Mouse (Mus musculus) forebrain, embryonic 12.5 days (tissue): ENCODE measurements around the gene Sfxn5. TPM values are rescaled to one million over a fixed set of nuclear protein-coding genes. Genes with fewer than 3 reads are reported as not detected.
A peak's percentile ranks its signal among the peaks of the same experiment; 100 is the strongest.

Experiments used
- ATAC-seq: fragments of 200-750 bp; cut with Nextera tagmentation; 2 replicates; pipeline ENCODE4 v1.8.0; 2017; ENCODE audit warnings: moderate TSS enrichment; ENCODE audit not compliant: low FRiP score
- H3K27ac ChIP-seq: fragments of 300-500 bp; sonication (generic); 2 replicates; pipeline ENCODE4 v1.5.1; 2016; ENCODE audit warnings: mild to moderate bottlenecking
- H3K27me3 ChIP-seq: fragments of 300-500 bp; sonication (generic); 2 replicates; pipeline ENCODE4 v1.6.1; 2016; ENCODE audit warnings: mild to moderate bottlenecking
- H3K36me3 ChIP-seq: fragments of 300-500 bp; sonication (generic); replicated peaks from 2 replicates; pipeline ENCODE4 v1.6.1; 2016; ENCODE audit warnings: mild to moderate bottlenecking
- H3K4me1 ChIP-seq: fragments of 300-500 bp; sonication (generic); 2 replicates; pipeline ENCODE4 v1.6.1; 2016
- H3K4me2 ChIP-seq: fragments of 300-500 bp; sonication (generic); 2 replicates; pipeline ENCODE4 v1.6.1; 2016; ENCODE audit warnings: mild to moderate bottlenecking, moderate library complexity
- H3K4me3 ChIP-seq: fragments of 300-500 bp; sonication (generic); replicated peaks from 2 replicates; pipeline ENCODE4 v1.5.1; 2016; ENCODE audit warnings: mild to moderate bottlenecking
- H3K9ac ChIP-seq: fragments of 300-500 bp; sonication (generic); 2 replicates; pipeline ENCODE4 v1.6.1; 2016; ENCODE audit warnings: mild to moderate bottlenecking
- H3K9me3 ChIP-seq: fragments of 300-500 bp; sonication (generic); 2 replicates; pipeline ENCODE4 v1.6.1; 2016
- WGBS: fragments of 180-500 bp; shearing (Covaris S2); methylation state at CpG from one replicate; pipeline ENCODE4 v1.1.7; 2016; 5-methylcytosine and 5-hydroxymethylcytosine counted together
- polyA plus RNA-seq: library from polyadenylated mRNA; unstranded; fragments of >200 nt; fragmentation: Nextera tagmentation; extraction: Ambion mirVana; gene quantifications from 2 replicates; pipeline ENCODE4 v1.2.1, GENCODE M21; 2016

The Sfxn5 gene
- polyA plus RNA-seq, 1 experiment from 2014 or later, result 16.8 TPM

GRCm38 (mm10) chr6:85326564-85326963 lies 6.7 kb downstream of the Sfxn5 start:
- Histone ChIP-seq H3K9me3 (no peaks in the 10 kb centered on the region), H3K27me3 (peaks cover 7% of the 10 kb centered on the region), H3K9ac (no peak overlapping the region), H3K36me3 (no peaks in the 10 kb centered on the region), H3K27ac (no peak overlapping the region), H3K4me3 (no peak overlapping the region), H3K4me2 (no peak overlapping the region), H3K4me1 (no peaks in the 10 kb centered on the region; the same call in 1 of the 2 replicates)
- ATAC-seq, result no peak
- 83% methylated on average over 4 of the region's 4 CpGs for WGBS

GRCm38 (mm10) chr6:85325109-85325508 lies 8.1 kb downstream of the Sfxn5 start:
- H3K9me3 ChIP-seq, result 0 out of 2 replicates have a peak, but pooled peaks cover 2% of the 10 kb centered on the region
- H3K27me3 ChIP-seq, result no peaks in the 10 kb centered on the region
- no peak overlapping the region for H3K9ac ChIP-seq
- peaks cover 9% of the 10 kb centered on the region for H3K4me1 ChIP-seq
- no peaks in the 10 kb centered on the region for H3K36me3 ChIP-seq
- no peak overlapping the region for H3K4me2 ChIP-seq
- no peak overlapping the region for H3K4me3 ChIP-seq
- no peak overlapping the region for H3K27ac ChIP-seq
- ATAC-seq, result no peak
- 40% methylated on average over 2 of the region's 2 CpGs for WGBS

- Histone ChIP-seq H3K4me2 (no peak overlapping the region), H3K9ac (no peak overlapping the region), H3K4me3 (no peak overlapping the region), H3K9me3 (0 out of 2 replicates have a peak, but pooled peaks cover 2% of the 10 kb centered on the region), H3K27ac (peak overlapping the region; percentile 87), H3K36me3 (peaks cover 18% of the 10 kb centered on the region), H3K27me3 (no peaks in the 10 kb centered on the region), H3K4me1 (peaks cover 10% of the 10 kb centered on the region)
- ATAC-seq, result peak; percentile 87
- 19% methylated on average over 6 of the region's 6 CpGs for WGBS
These were observed 12.8 kb downstream of the Sfxn5 start for GRCm38 (mm10) chr6:85320445-85320866.

DNA sequence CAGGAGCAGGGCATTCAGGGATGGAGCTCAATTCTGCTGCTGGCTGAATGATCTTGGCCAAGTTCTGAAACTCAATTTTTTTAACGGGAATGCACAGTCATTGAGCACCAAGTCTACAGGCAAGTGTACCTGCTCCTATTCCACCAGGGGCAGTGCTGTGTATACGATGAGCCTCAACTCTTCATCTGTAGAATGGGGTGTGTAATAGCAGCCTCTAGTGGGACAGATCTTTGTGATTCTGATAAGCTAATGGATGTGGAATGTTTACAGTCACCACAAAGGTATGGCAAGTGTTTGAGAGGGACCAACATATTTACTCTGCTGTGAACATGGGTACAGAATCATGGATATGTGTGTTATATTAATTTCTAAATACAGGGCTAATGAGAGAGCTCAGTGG lies 17.0 kb downstream of the Sfxn5 start:
- H3K4me2 ChIP-seq, result no peak overlapping the region
- ATAC-seq, result no peak
- H3K9me3 ChIP-seq, result 0 out of 2 replicates have a peak, but pooled peaks cover 2% of the 10 kb centered on the region
- peaks cover 21% of the 10 kb centered on the region for H3K4me1 ChIP-seq
- peaks cover 18% of the 10 kb centered on the region for H3K36me3 ChIP-seq
- no peak overlapping the region for H3K27ac ChIP-seq
- no peak overlapping the region for H3K9ac ChIP-seq
- WGBS, result 94% methylated on average over 2 of the region's 2 CpGs
- no peaks in the 10 kb centered on the region for H3K27me3 ChIP-seq
- H3K4me3 ChIP-seq, result no peak overlapping the region

GRCm38 (mm10) chr6:85314064-85314798 lies 19.0 kb downstream of the Sfxn5 start:
- 0 out of 2 replicates have a peak overlapping the region, but pooled peaks have one; percentile 4 for H3K4me2 ChIP-seq
- H3K9me3 ChIP-seq, result no peaks in the 10 kb centered on the region
- H3K9ac ChIP-seq, result peak overlapping the region; percentile 22; the same call in 1 of the 2 replicates
- H3K27me3 ChIP-seq, result no peaks in the 10 kb centered on the region
- ATAC-seq, result no peak; the same call in 1 of the 2 replicates
- H3K4me3 ChIP-seq, result no peak overlapping the region
- peaks cover 11% of the 10 kb centered on the region for H3K4me1 ChIP-seq
- peak overlapping the region; percentile 88 for H3K27ac ChIP-seq
- peaks cover 11% of the 10 kb centered on the region for H3K36me3 ChIP-seq
- WGBS, result 34% methylated on average over 9 of the region's 9 CpGs

DNA sequence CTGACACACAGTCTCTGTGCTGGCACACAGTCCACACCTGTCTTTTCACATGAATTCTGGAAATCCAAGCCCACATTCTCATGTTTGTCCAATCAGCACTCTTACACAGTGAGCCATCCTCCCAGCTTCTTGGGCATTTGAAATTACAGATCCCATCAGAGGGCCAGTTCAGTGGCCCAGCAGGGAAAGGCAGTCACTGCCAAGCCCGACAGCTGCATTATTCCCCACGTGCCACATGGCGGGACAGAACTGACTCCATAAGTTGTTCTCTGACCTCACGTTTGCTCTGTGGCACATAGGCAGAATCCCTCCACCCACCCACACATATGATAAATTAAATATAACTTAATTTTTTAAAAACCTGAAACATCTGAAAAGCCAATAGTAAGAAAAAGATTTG lies 25.3 kb downstream of the Sfxn5 start:
- 79% methylated on average over 4 of the region's 4 CpGs for WGBS
- Histone ChIP-seq H3K27ac (no peak overlapping the region), H3K9me3 (no peaks in the 10 kb centered on the region), H3K27me3 (no peaks in the 10 kb centered on the region), H3K9ac (no peak overlapping the region), H3K4me2 (no peak overlapping the region), H3K4me3 (no peak overlapping the region), H3K4me1 (peaks cover 10% of the 10 kb centered on the region), H3K36me3 (no peaks in the 10 kb centered on the region)
- ATAC-seq, result no peak

GRCm38 (mm10) chr6:85306375-85306774 lies 26.8 kb downstream of the Sfxn5 start:
- no peak overlapping the region for H3K9ac ChIP-seq
- no peak overlapping the region for H3K4me2 ChIP-seq
- H3K36me3 ChIP-seq, result no peaks in the 10 kb centered on the region
- no peak overlapping the region for H3K4me3 ChIP-seq
- WGBS, result 87% methylated on average over 3 of the region's 3 CpGs
- ATAC-seq, result no peak
- peaks cover 16% of the 10 kb centered on the region for H3K4me1 ChIP-seq
- no peak overlapping the region for H3K27ac ChIP-seq
- H3K27me3 ChIP-seq, result no peaks in the 10 kb centered on the region
- no peaks in the 10 kb centered on the region for H3K9me3 ChIP-seq

DNA sequence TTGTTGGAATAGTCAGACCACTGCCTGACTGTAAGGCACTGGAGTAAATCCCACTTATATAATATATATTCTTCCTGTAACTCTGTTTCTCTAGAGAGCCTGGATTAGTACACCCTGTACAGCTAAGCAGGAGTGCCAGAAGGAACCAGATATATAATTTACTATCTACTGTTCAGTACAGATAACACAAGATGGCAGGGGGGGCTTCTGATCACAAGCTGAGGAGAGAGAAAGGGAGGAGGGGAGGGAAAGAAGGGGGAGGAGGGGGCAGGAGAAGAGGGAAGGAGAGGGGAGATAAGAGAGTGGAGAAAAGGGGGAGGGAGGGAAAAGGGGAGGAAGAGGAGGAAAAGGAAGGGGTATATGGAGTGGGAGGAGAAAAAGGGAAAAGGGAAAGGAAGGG lies 27.4 kb downstream of the Sfxn5 start:
- Histone ChIP-seq H3K4me3 (no peak overlapping the region), H3K4me2 (no peak overlapping the region), H3K4me1 (peaks cover 16% of the 10 kb centered on the region), H3K27ac (no peak overlapping the region), H3K36me3 (no peaks in the 10 kb centered on the region), H3K27me3 (no peaks in the 10 kb centered on the region), H3K9me3 (no peaks in the 10 kb centered on the region), H3K9ac (no peak overlapping the region)
- ATAC-seq, result no peak

DNA sequence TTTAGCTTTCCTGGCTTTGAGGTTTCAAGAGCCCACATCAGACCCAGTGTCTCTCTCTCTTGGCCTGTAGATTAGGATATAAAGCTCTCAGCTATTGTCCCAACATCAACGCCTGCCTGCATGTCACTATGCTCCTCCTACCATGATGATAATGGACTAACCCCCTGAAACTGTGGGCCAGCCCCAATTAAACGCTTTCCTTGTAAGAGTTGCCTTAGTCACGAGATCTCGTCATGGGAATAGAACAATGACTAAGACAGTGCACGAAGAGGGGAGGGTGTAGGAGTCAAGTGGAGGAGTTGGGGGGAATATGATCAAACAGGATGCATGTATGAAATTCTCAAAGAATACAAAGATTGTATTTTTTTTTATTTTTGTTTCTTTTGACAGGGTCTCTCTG lies 28.3 kb downstream of the Sfxn5 start:
- 58% methylated on average over 5 of the region's 5 CpGs for WGBS
- Histone ChIP-seq H3K4me1 (peaks cover 16% of the 10 kb centered on the region), H3K4me2 (no peak overlapping the region), H3K36me3 (no peaks in the 10 kb centered on the region), H3K9me3 (no peaks in the 10 kb centered on the region), H3K27ac (no peak overlapping the region), H3K9ac (no peak overlapping the region), H3K4me3 (no peak overlapping the region), H3K27me3 (no peaks in the 10 kb centered on the region)
- ATAC-seq, result no peak

GRCm38 (mm10) chr6:85302326-85303055 lies 30.7 kb downstream of the Sfxn5 start:
- WGBS, result 62% methylated on average over 3 of the region's 3 CpGs
- peak; percentile 36; the same call in 1 of the 2 replicates for ATAC-seq
- H3K9me3 ChIP-seq, result no peaks in the 10 kb centered on the region
- no peaks in the 10 kb centered on the region for H3K27me3 ChIP-seq
- H3K9ac ChIP-seq, result no peak overlapping the region
- H3K4me1 ChIP-seq, result peaks cover 16% of the 10 kb centered on the region
- peak overlapping the region; percentile 86 for H3K27ac ChIP-seq
- 0 out of 2 replicates have a peak overlapping the region, but pooled peaks have one; percentile 8 for H3K4me2 ChIP-seq
- no peak overlapping the region for H3K4me3 ChIP-seq
- 0 out of 2 replicates have a peak, but pooled peaks cover 3% of the 10 kb centered on the region for H3K36me3 ChIP-seq

DNA sequence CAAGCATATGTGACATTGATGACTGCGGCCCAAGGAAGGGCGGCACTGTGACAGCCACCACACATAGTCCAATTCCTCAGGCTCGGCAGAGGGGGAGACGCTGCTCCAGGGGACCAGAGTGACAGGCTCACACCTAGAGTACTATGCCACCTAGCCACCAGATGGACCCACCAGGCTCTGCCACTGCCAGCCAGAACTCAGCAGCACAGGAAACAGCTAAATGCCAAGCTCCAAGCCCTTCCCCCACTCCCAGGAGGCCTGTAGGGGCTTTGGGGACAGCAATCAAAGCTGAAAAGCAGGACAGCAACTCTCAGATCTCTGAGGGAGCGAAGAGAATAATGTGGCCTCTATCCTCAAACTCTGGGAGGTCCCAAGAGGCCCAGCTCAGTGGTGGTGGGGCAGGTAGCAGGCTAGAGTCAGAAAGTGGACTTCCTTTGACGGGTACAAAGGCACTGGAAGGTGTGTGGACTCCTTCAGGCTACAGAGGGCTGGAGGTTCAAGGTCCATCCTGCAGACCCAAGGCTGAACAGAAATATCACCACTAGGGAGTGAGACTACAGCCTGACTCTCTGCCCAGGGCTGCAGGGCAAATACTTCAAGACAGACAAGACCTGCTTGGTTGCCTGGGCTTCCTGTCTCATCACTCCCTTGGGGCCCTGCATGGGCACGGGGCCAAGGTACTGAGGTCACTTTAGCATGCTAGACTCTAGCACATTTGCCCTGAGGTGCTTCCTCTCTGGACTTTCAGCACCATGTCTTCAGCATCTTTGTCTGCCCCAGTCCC lies 37.6 kb downstream of the Sfxn5 start:
- WGBS, result 72% methylated on average over 7 of the region's 7 CpGs
- H3K27me3 ChIP-seq, result no peaks in the 10 kb centered on the region
- no peak overlapping the region for H3K9ac ChIP-seq
- H3K36me3 ChIP-seq, result peaks cover 3% of the 10 kb centered on the region; the same call in 1 of the 2 replicates
- peaks cover 28% of the 10 kb centered on the region for H3K4me1 ChIP-seq
- no peak overlapping the region for H3K4me3 ChIP-seq
- H3K4me2 ChIP-seq, result no peak overlapping the region
- ATAC-seq, result peak; percentile 42; the same call in 1 of the 2 replicates
- 0 out of 2 replicates have a peak, but pooled peaks cover 5% of the 10 kb centered on the region for H3K9me3 ChIP-seq
- peak overlapping the region; percentile 33; the same call in 1 of the 2 replicates for H3K27ac ChIP-seq

DNA sequence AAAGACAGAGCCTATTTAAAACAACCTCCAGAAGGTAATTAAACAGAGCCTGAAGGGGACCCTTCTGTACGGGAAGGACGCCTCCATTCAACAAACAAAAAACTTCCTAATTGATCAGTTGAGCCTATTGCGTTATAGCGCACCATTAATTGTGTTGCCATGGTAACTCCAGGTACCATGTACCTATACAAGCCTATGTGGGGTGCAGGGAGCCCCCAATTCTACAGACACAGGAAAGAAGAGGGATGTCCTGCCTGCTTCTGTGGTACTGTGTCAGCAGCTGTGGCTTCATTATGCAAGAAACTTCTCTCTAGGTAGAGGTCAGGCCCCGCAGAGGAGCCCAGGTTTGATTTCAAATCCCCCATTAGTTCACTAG lies 39.2 kb downstream of the Sfxn5 start:
- H3K4me1 ChIP-seq, result peaks cover 28% of the 10 kb centered on the region
- H3K4me3 ChIP-seq, result no peak overlapping the region
- H3K4me2 ChIP-seq, result no peak overlapping the region
- H3K9me3 ChIP-seq, result 0 out of 2 replicates have a peak, but pooled peaks cover 5% of the 10 kb centered on the region
- WGBS, result 26% methylated on average over 5 of the region's 5 CpGs
- no peaks in the 10 kb centered on the region for H3K27me3 ChIP-seq
- peak; percentile 59; the same call in 1 of the 2 replicates for ATAC-seq
- H3K9ac ChIP-seq, result no peak overlapping the region
- peaks cover 3% of the 10 kb centered on the region; the same call in 1 of the 2 replicates for H3K36me3 ChIP-seq
- peak overlapping the region; percentile 93 for H3K27ac ChIP-seq
